In genomic region chr7:141073782-141074181, GRCm38 (mm10) we compare ENCODE assay signal across 16 mouse cellular contexts. TPM values are rescaled to one million over a fixed set of nuclear protein-coding genes. Genes with fewer than 3 reads are reported as not detected.
DNase-seq lines count a peak whose midpoint lies in the region.
"Had no signal": no experiment of that assay in that cellular context is flagged by ENCODE, and none has a peak within 500 bp of the region (broad histone marks: within the 10 kb centered on the region; RNA-seq: fewer than 3 reads in every experiment).

No protein-coding gene starts in this region.

- DNase-seq in layer of hippocampus, adult 9-11 months, result peak; percentile 47
- no peak for DNase-seq in layer of hippocampus, postnatal 25 days (ENCODE audit: extremely low spot score in 1 of 2, low spot score in 1 of 2)
- peak; percentile 30 for DNase-seq in right cerebral cortex, adult 18-20 months
- no peak for DNase-seq in right cerebral cortex, postnatal 4 days
- peak; percentile 21 for DNase-seq in induced T-regulatory cell, adult 2 months (ENCODE audit: low read depth)
- DNase-seq in liver, result no peak
- DNase-seq: adrenal gland, adult 2 months; adrenal gland, postnatal 10 days; adrenal gland, postnatal 25 days; cerebellum, adult 11-12 months; cerebellum, adult 9-10 months; cerebellum, postnatal 10 days; cerebellum, postnatal 25 days had no signal

RNA-seq across cellular contexts. Expression of gene Pkp3, which starts 4.2 kb away (rescaled TPM):
- total RNA-seq in layer of hippocampus, postnatal 25 days (2021), result not detected
- total RNA-seq: MEL had no signal

RNA-seq across cellular contexts. Expression of gene B4galnt4, which starts 12.9 kb away (rescaled TPM):
- total RNA-seq in layer of hippocampus, postnatal 25 days (2021), result 10 to 100 TPM; 80.7 to 96.2 TPM

RNA-seq across cellular contexts. Expression of gene Sigirr, which starts 26.6 kb away (rescaled TPM):
- 1 to 10 TPM; 1.9 to 3.2 TPM for total RNA-seq in layer of hippocampus, postnatal 25 days (2021)

RNA-seq across cellular contexts. Expression of gene Ano9, which starts 43.8 kb away (rescaled TPM):
- not detected for total RNA-seq in layer of hippocampus, postnatal 25 days (2021)

RNA-seq across cellular contexts. Expression of gene Gm17387, which starts 44.9 kb away (rescaled TPM):
- not detected for total RNA-seq in layer of hippocampus, postnatal 25 days (2021)
- total RNA-seq: adrenal gland, adult 2 months; adrenal gland, postnatal 10 days; adrenal gland, postnatal 25 days; adrenal gland, postnatal 4 days; ES-E14; MEL had no signal

Comparison
In these comparisons a context has a peak if more than half of its experiments do, and no peak if none do; other contexts are left out.
1. DNase-seq: peak in layer of hippocampus, adult 9-11 months (single experiment), right cerebral cortex, adult 18-20 months (single experiment) and induced T-regulatory cell, adult 2 months (single experiment); none in layer of hippocampus, postnatal 25 days (0 of 2), right cerebral cortex, postnatal 4 days (single experiment) and liver (single experiment).